In genomic region chr15:77866583-77867220, GRCm38 (mm10) we compare ENCODE assay signal across 11 mouse cellular contexts. TPM values are rescaled to one million over a fixed set of nuclear protein-coding genes. Genes with fewer than 3 reads are reported as not detected.
DNase-seq lines count a peak whose midpoint lies in the region; ATAC-seq and TF ChIP-seq lines count a peak whose summit lies in the region.
"Had no signal": no experiment of that assay in that cellular context is flagged by ENCODE, and none has a peak within 500 bp of the region (broad histone marks: within the 10 kb centered on the region; RNA-seq: fewer than 3 reads in every experiment).

No protein-coding gene starts in this region.

- H3K36me3 ChIP-seq in heart, embryonic 10.5 days, result no peaks in the 10 kb centered on the region
- H3K36me3 ChIP-seq in heart, embryonic 12.5 days, result no peaks in the 10 kb centered on the region
- no peaks in the 10 kb centered on the region for H3K36me3 ChIP-seq in C2C12 (ENCODE audit: control insufficient read depth, insufficient read depth)
- H3K36me3 ChIP-seq in kidney, postnatal 0 days (ENCODE audit: insufficient read depth, low read length), result no peaks in the 10 kb centered on the region

- H3K9me3 ChIP-seq in heart, embryonic 10.5 days, result no peaks in the 10 kb centered on the region
- H3K9me3 ChIP-seq in heart, embryonic 12.5 days (replicated peaks), result no peaks in the 10 kb centered on the region
- H3K9me3 ChIP-seq in kidney, postnatal 0 days (replicated peaks; ENCODE audit: low read length), result no peaks in the 10 kb centered on the region

- no peak overlapping the region for H3K9ac ChIP-seq in heart, embryonic 12.5 days
- H3K9ac ChIP-seq in kidney, postnatal 0 days (ENCODE audit: low read depth, low read length), result no peak overlapping the region

- no peak overlapping the region for H3ac ChIP-seq in C2C12 (ENCODE audit: control insufficient read depth, insufficient read length, low read depth)

- H3K27me3 ChIP-seq in heart, embryonic 10.5 days (ENCODE audit: insufficient read depth, poor library complexity, severe bottlenecking), result no peaks in the 10 kb centered on the region
- no peaks in the 10 kb centered on the region for H3K27me3 ChIP-seq in heart, embryonic 12.5 days (replicated peaks)
- no peaks in the 10 kb centered on the region for H3K27me3 ChIP-seq in C2C12 (ENCODE audit: control insufficient read depth, insufficient read depth, insufficient read length)
- no peaks in the 10 kb centered on the region for H3K27me3 ChIP-seq in kidney, postnatal 0 days (ENCODE audit: insufficient read depth, low read length)

- no peaks in the 10 kb centered on the region for H3K79me2 ChIP-seq in C2C12 (ENCODE audit: control insufficient read depth, insufficient read depth)

- H3K4me3 ChIP-seq in heart, embryonic 10.5 days, result no peak overlapping the region
- no peak overlapping the region for H3K4me3 ChIP-seq in heart, embryonic 12.5 days
- H3K4me3 ChIP-seq in C2C12 (ENCODE audit: insufficient read depth, poor library complexity, severe bottlenecking), result no peak overlapping the region
- H3K4me3 ChIP-seq in kidney, postnatal 0 days (replicated peaks; ENCODE audit: low read depth, low read length), result no peak overlapping the region

- DNase-seq in heart, embryonic 10.5 days (ENCODE audit: low spot score), result no peak
- peak; percentile 59 to 65 for DNase-seq in adrenal gland, postnatal 36 days
- DNase-seq in kidney, postnatal 0 days (ENCODE audit: low spot score), result peak; percentile 60
- DNase-seq in cerebellum, adult 11-12 months, result no peak
- DNase-seq in cerebellum, postnatal 14 days, result no peak
- DNase-seq in gastrocnemius, postnatal 10 days, result no peak
- DNase-seq: cerebellum, adult 11 months; heart, postnatal 10 days; lung, adult 18-20 months had no signal

- no peak for TF ChIP-seq CTCF in C2C12 (IDR thresholded peaks at IDR 0.05; ENCODE audit: control insufficient read depth, insufficient read depth, insufficient read length)
- TF ChIP-seq CTCF in kidney, postnatal 0 days (IDR thresholded peaks at IDR 0.05; ENCODE audit: low read depth), result no peak

- ATAC-seq in heart, embryonic 12.5 days (ENCODE audit: insufficient number of reproducible peaks, low FRiP score), result no peak
- peak; percentile 66 for ATAC-seq in kidney, postnatal 0 days (replicated peaks; ENCODE audit: low FRiP score, low read depth)

- peaks cover 8% of the 10 kb centered on the region for H3K4me1 ChIP-seq in heart, embryonic 10.5 days
- H3K4me1 ChIP-seq in heart, embryonic 12.5 days (replicated peaks), result 0 out of 2 replicates have a peak, but pooled peaks cover 3% of the 10 kb centered on the region
- H3K4me1 ChIP-seq in kidney, postnatal 0 days (replicated peaks; ENCODE audit: insufficient read depth, low read length), result 0 out of 2 replicates have a peak, but pooled peaks cover 6% of the 10 kb centered on the region

- H3K27ac ChIP-seq in heart, embryonic 10.5 days, result peak overlapping the region; percentile 30
- H3K27ac ChIP-seq in heart, embryonic 12.5 days (ENCODE audit: poor library complexity, severe bottlenecking), result no peak overlapping the region
- peak overlapping the region; percentile 69; the same call in 1 of the 2 replicates for H3K27ac ChIP-seq in kidney, postnatal 0 days

- no peaks in the 10 kb centered on the region for H3K79me3 ChIP-seq in C2C12 (ENCODE audit: low read depth)

- no peak overlapping the region for H3K4me2 ChIP-seq in heart, embryonic 12.5 days
- no peak overlapping the region for H3K4me2 ChIP-seq in kidney, postnatal 0 days (ENCODE audit: low read length)

- WGBS in heart, embryonic 10.5 days, result 40% methylated on average over 11 of the region's 11 CpGs
- 51% methylated on average over 11 of the region's 11 CpGs for WGBS in heart, embryonic 12.5 days
- WGBS in kidney, postnatal 0 days, result 47% methylated on average over 11 of the region's 11 CpGs

TF ChIP-seq in C2C12, 6 proteins besides CTCF, POLR2A, EP300 and RAD21:
- TF ChIP-seq FOSL1 (IDR thresholded peaks at IDR 0.05; ENCODE audit: insufficient read depth, low read length, poor library complexity, severe bottlenecking), result no peak
- TF ChIP-seq USF1 (IDR thresholded peaks at IDR 0.05; ENCODE audit: low read depth), result peak; percentile 69

RNA-seq across cellular contexts. Expression of gene Myh9, which starts 24.7 kb away (rescaled TPM):
- 34.5 and 37.5 TPM in 2 replicates for polyA plus RNA-seq in heart, embryonic 10.5 days (2016; fragmentation: Nextera tagmentation; extraction: Ambion mirVana)
- 41.9 and 42.0 TPM in 2 replicates for polyA plus RNA-seq in heart, embryonic 12.5 days (2016; fragmentation: Nextera tagmentation; extraction: Ambion mirVana)
- 580 TPM for polyA plus RNA-seq in C2C12 (2012; fragmentation: generic; extraction: Trizol)
- 100 to 1,000 TPM; 309 to 387 TPM for total RNA-seq in adrenal gland, postnatal 36 days (2021)
- 52.9 and 57.2 TPM in 2 replicates for polyA plus RNA-seq in kidney, postnatal 0 days (2015; fragmentation: Nextera tagmentation; extraction: Ambion mirVana)
- total RNA-seq in gastrocnemius, postnatal 10 days (2021), result 100 to 1,000 TPM; 117 to 155 TPM

Comparison
In these comparisons a context has a peak if more than half of its experiments do, and no peak if none do; other contexts are left out.
1. DNase-seq: peak in adrenal gland, postnatal 36 days (2 of 2) and kidney, postnatal 0 days (single experiment); none in heart, embryonic 10.5 days (single experiment), cerebellum, adult 11-12 months (single experiment), cerebellum, postnatal 14 days (0 of 2) and gastrocnemius, postnatal 10 days (single experiment).